Mouse (Mus musculus) midbrain, embryonic 13.5 days (tissue): ENCODE results near the gene Fkbp3. TPM values are rescaled to one million over a fixed set of nuclear protein-coding genes. Genes with fewer than 3 reads are reported as not detected.

Experiments
- ATAC-seq: fragments of 200-750 bp; cut with Nextera tagmentation; 2 replicates; pipeline ENCODE4 v1.8.0; 2017; ENCODE audit warnings: mild to moderate bottlenecking, moderate TSS enrichment, moderate library complexity
- H3K27ac ChIP-seq: fragments of 300-500 bp; sonication (generic); 2 replicates; pipeline ENCODE4 v1.5.1; 2015; ENCODE audit warnings: inconsistent platforms, mild to moderate bottlenecking, moderate library complexity
- H3K27me3 ChIP-seq: fragments of 300-500 bp; sonication (generic); 2 replicates; pipeline ENCODE4 v1.6.1; 2015; ENCODE audit warnings: mild to moderate bottlenecking, inconsistent platforms
- H3K36me3 ChIP-seq: fragments of 300-500 bp; sonication (generic); 2 replicates; pipeline ENCODE4 v1.6.1; 2015; ENCODE audit warnings: mild to moderate bottlenecking, inconsistent platforms
- H3K4me1 ChIP-seq: fragments of 300-500 bp; sonication (generic); replicated peaks from 2 replicates; pipeline ENCODE4 v1.6.1; 2015; ENCODE audit warnings: inconsistent platforms
- H3K4me2 ChIP-seq: fragments of 300-500 bp; sonication (generic); replicated peaks from 2 replicates; pipeline ENCODE4 v1.6.1; 2015; ENCODE audit warnings: moderate library complexity, mild to moderate bottlenecking, inconsistent platforms
- H3K4me3 ChIP-seq: fragments of 300-500 bp; sonication (generic); replicated peaks from 2 replicates; pipeline ENCODE4 v1.5.1; 2015; ENCODE audit warnings: mild to moderate bottlenecking, inconsistent platforms
- H3K9ac ChIP-seq: fragments of 300-500 bp; sonication (generic); replicated peaks from 2 replicates; pipeline ENCODE4 v1.6.1; 2015; ENCODE audit warnings: mild to moderate bottlenecking, inconsistent platforms
- H3K9me3 ChIP-seq: fragments of 300-500 bp; sonication (generic); 2 replicates; pipeline ENCODE4 v1.6.1; 2016; ENCODE audit warnings: mild to moderate bottlenecking, inconsistent platforms
- WGBS: fragments of 180-500 bp; shearing (Covaris S2); methylation state at CpG from one replicate; pipeline ENCODE4 v1.1.7; 2015; 5-methylcytosine and 5-hydroxymethylcytosine counted together
- polyA plus RNA-seq: library from polyadenylated mRNA; unstranded; fragments of >200 nt; fragmentation: Nextera tagmentation; extraction: Ambion mirVana; gene quantifications from 2 replicates; pipeline ENCODE4 v1.2.1, GENCODE M21; 2015

The Fkbp3 gene
- polyA plus RNA-seq, 1 experiment from 2014 or later, result 520 TPM

GRCm38 (mm10) chr12:65072911-65073610 is 746 bp downstream of the Fkbp3 start:
- peak; percentile 76 for ATAC-seq
- H3K4me1 ChIP-seq, result peaks cover 41% of the 10 kb centered on the region
- H3K27ac ChIP-seq, result peak overlapping the region; percentile 90
- peak overlapping the region; percentile 86 for H3K4me3 ChIP-seq
- H3K27me3 ChIP-seq, result no peaks in the 10 kb centered on the region
- H3K9ac ChIP-seq, result peak overlapping the region; percentile 90
- no peaks in the 10 kb centered on the region for H3K9me3 ChIP-seq
- peak overlapping the region; percentile 88 for H3K4me2 ChIP-seq
- H3K36me3 ChIP-seq, result peaks cover 15% of the 10 kb centered on the region
- 5% methylated on average over 21 of the region's 21 CpGs for WGBS

GRCm38 (mm10) chr12:65068409-65068808 is 5.4 kb downstream of the Fkbp3 start:
- 90% methylated on average over 4 of the region's 4 CpGs for WGBS
- Histone ChIP-seq H3K9ac (no peak overlapping the region), H3K9me3 (no peaks in the 10 kb centered on the region), H3K4me1 (peaks cover 10% of the 10 kb centered on the region), H3K4me2 (no peak overlapping the region), H3K4me3 (no peak overlapping the region), H3K27ac (no peak overlapping the region), H3K36me3 (peaks cover 48% of the 10 kb centered on the region), H3K27me3 (no peaks in the 10 kb centered on the region)
- no peak for ATAC-seq

GRCm38 (mm10) chr12:65066234-65066633 is 7.6 kb downstream of the Fkbp3 start:
- H3K9me3 ChIP-seq, result no peaks in the 10 kb centered on the region
- H3K36me3 ChIP-seq, result peaks cover 62% of the 10 kb centered on the region
- H3K9ac ChIP-seq, result no peak overlapping the region
- no peak overlapping the region for H3K4me2 ChIP-seq
- no peak for ATAC-seq
- H3K4me3 ChIP-seq, result no peak overlapping the region
- H3K27me3 ChIP-seq, result no peaks in the 10 kb centered on the region
- H3K27ac ChIP-seq, result no peak overlapping the region
- WGBS, result 73% methylated on average over 3 of the region's 3 CpGs
- no peaks in the 10 kb centered on the region for H3K4me1 ChIP-seq

GRCm38 (mm10) chr12:65065241-65065640 is 8.6 kb downstream of the Fkbp3 start:
- H3K9ac ChIP-seq, result no peak overlapping the region
- no peak overlapping the region for H3K4me3 ChIP-seq
- H3K4me2 ChIP-seq, result no peak overlapping the region
- H3K4me1 ChIP-seq, result no peaks in the 10 kb centered on the region
- H3K36me3 ChIP-seq, result peaks cover 67% of the 10 kb centered on the region
- no peaks in the 10 kb centered on the region for H3K27me3 ChIP-seq
- no peak for ATAC-seq
- no peak overlapping the region for H3K27ac ChIP-seq
- H3K9me3 ChIP-seq, result no peaks in the 10 kb centered on the region
- 88% methylated on average over 2 of the region's 2 CpGs for WGBS

GRCm38 (mm10) chr12:65061082-65061481 is 12.7 kb downstream of the Fkbp3 start:
- H3K4me3 ChIP-seq, result no peak overlapping the region
- H3K36me3 ChIP-seq, result peaks cover 56% of the 10 kb centered on the region
- H3K9me3 ChIP-seq, result no peaks in the 10 kb centered on the region
- H3K9ac ChIP-seq, result no peak overlapping the region
- H3K27me3 ChIP-seq, result no peaks in the 10 kb centered on the region
- ATAC-seq, result no peak
- no peak overlapping the region for H3K4me2 ChIP-seq
- H3K4me1 ChIP-seq, result no peaks in the 10 kb centered on the region
- H3K27ac ChIP-seq, result no peak overlapping the region

GRCm38 (mm10) chr12:65058203-65058602 is 15.6 kb downstream of the Fkbp3 start:
- H3K27ac ChIP-seq, result no peak overlapping the region
- H3K9me3 ChIP-seq, result no peaks in the 10 kb centered on the region
- no peaks in the 10 kb centered on the region for H3K4me1 ChIP-seq
- H3K4me3 ChIP-seq, result no peak overlapping the region
- H3K4me2 ChIP-seq, result no peak overlapping the region
- ATAC-seq, result no peak
- 90% methylated on average over 2 of the region's 2 CpGs for WGBS
- peaks cover 49% of the 10 kb centered on the region for H3K36me3 ChIP-seq
- H3K9ac ChIP-seq, result no peak overlapping the region
- H3K27me3 ChIP-seq, result no peaks in the 10 kb centered on the region

- ATAC-seq, result no peak
- no peaks in the 10 kb centered on the region for H3K4me1 ChIP-seq
- no peak overlapping the region for H3K27ac ChIP-seq
- no peaks in the 10 kb centered on the region for H3K27me3 ChIP-seq
- H3K36me3 ChIP-seq, result peaks cover 26% of the 10 kb centered on the region
- no peaks in the 10 kb centered on the region for H3K9me3 ChIP-seq
- no peak overlapping the region for H3K9ac ChIP-seq
- H3K4me2 ChIP-seq, result no peak overlapping the region
- no peak overlapping the region for H3K4me3 ChIP-seq
These were observed 25.0 kb downstream of the Fkbp3 start for GRCm38 (mm10) chr12:65048799-65049198.

- peaks cover 5% of the 10 kb centered on the region; the same call in 1 of the 2 replicates for H3K36me3 ChIP-seq
- no peak for ATAC-seq
- 63% methylated on average over 4 of the region's 4 CpGs for WGBS
- H3K9ac ChIP-seq, result no peak overlapping the region
- H3K27me3 ChIP-seq, result no peaks in the 10 kb centered on the region
- H3K9me3 ChIP-seq, result no peaks in the 10 kb centered on the region
- peak overlapping the region; percentile 57 for H3K4me2 ChIP-seq
- peak overlapping the region; percentile 96 for H3K4me3 ChIP-seq
- no peak overlapping the region for H3K27ac ChIP-seq
- peaks cover 26% of the 10 kb centered on the region for H3K4me1 ChIP-seq
These were observed 36.3 kb downstream of the Fkbp3 start for GRCm38 (mm10) chr12:65037546-65037937.

GRCm38 (mm10) chr12:65036892-65037545 is 36.8 kb downstream of the Fkbp3 start:
- Histone ChIP-seq H3K4me3 (peak overlapping the region; percentile 96), H3K27ac (no peak overlapping the region), H3K36me3 (no peaks in the 10 kb centered on the region), H3K27me3 (no peaks in the 10 kb centered on the region), H3K9ac (peak overlapping the region; percentile 90), H3K4me1 (peaks cover 26% of the 10 kb centered on the region), H3K9me3 (no peaks in the 10 kb centered on the region), H3K4me2 (peak overlapping the region; percentile 57)
- peak; percentile 31 for ATAC-seq
- 18% methylated on average over 18 of the region's 18 CpGs for WGBS

- peak; percentile 96 for ATAC-seq
- H3K4me2 ChIP-seq, result peak within 1 kb of the TSS; percentile 57
- no peaks in the 10 kb centered on the region for H3K27me3 ChIP-seq
- WGBS, result under 1% methylated on average over 64 of the region's 65 CpGs
- peak within 1 kb of the TSS; percentile 80 for H3K27ac ChIP-seq
- peak within 1 kb of the TSS; percentile 90 for H3K9ac ChIP-seq
- H3K4me1 ChIP-seq, result peaks cover 26% of the 10 kb centered on the region
- no peaks in the 10 kb centered on the region for H3K9me3 ChIP-seq
- H3K4me3 ChIP-seq, result peak within 1 kb of the TSS; percentile 96
- no peaks in the 10 kb centered on the region for H3K36me3 ChIP-seq
These were observed 37.5 kb downstream of the Fkbp3 start, which contains the start of gene Prpf39 for GRCm38 (mm10) chr12:65036190-65036870. Gene Prpf39, plus strand, starts transcription at chr12:65036333.

- no peak overlapping the region for H3K27ac ChIP-seq
- H3K27me3 ChIP-seq, result no peaks in the 10 kb centered on the region
- no peaks in the 10 kb centered on the region for H3K36me3 ChIP-seq
- H3K4me3 ChIP-seq, result peak overlapping the region; percentile 96
- 51% methylated on average over 8 of the region's 8 CpGs for WGBS
- no peak overlapping the region for H3K9ac ChIP-seq
- peak overlapping the region; percentile 57 for H3K4me2 ChIP-seq
- ATAC-seq, result no peak
- H3K9me3 ChIP-seq, result no peaks in the 10 kb centered on the region
- peaks cover 26% of the 10 kb centered on the region for H3K4me1 ChIP-seq
These were observed 38.0 kb downstream of the Fkbp3 start for GRCm38 (mm10) chr12:65035839-65036189.

GRCm38 (mm10) chr12:65022842-65023241 is 51.0 kb downstream of the Fkbp3 start:
- ATAC-seq, result no peak
- 95% methylated on average over 6 of the region's 6 CpGs for WGBS
- peaks cover 10% of the 10 kb centered on the region; the same call in 1 of the 2 replicates for H3K36me3 ChIP-seq
- H3K9me3 ChIP-seq, result no peaks in the 10 kb centered on the region
- no peaks in the 10 kb centered on the region for H3K27me3 ChIP-seq
- no peak overlapping the region for H3K4me2 ChIP-seq
- H3K4me3 ChIP-seq, result no peak overlapping the region
- no peak overlapping the region for H3K9ac ChIP-seq
- no peak overlapping the region for H3K27ac ChIP-seq
- H3K4me1 ChIP-seq, result no peaks in the 10 kb centered on the region
